Comparison of ENCODE assay signal across 8 mouse cellular contexts in genomic region chr11:6274387-6275093, GRCm38 (mm10). TPM values are rescaled to one million over a fixed set of nuclear protein-coding genes. Genes with fewer than 3 reads are reported as not detected.
DNase-seq lines count a peak whose midpoint lies in the region; ATAC-seq and TF ChIP-seq lines count a peak whose summit lies in the region.

TSS of gene Tmed4 (minus strand) at chr11:6274870.

- H3K36me3 ChIP-seq in CH12.LX (replicated peaks in 1 of 2; ENCODE audit: control insufficient read depth in 1 of 2, insufficient read depth in 1 of 2, low read length in 1 of 2): peaks cover 16 to 32% of the 10 kb centered on the region in 2 experiments
- H3K36me3 ChIP-seq in forebrain, embryonic 11.5 days (ENCODE audit: control insufficient read depth, insufficient read depth, low read length): peaks cover 5% of the 10 kb centered on the region; the same call in 1 of the 2 replicates
- peaks cover 11% of the 10 kb centered on the region for H3K36me3 ChIP-seq in heart, embryonic 16.5 days (ENCODE audit: control insufficient read depth, insufficient read depth)
- H3K36me3 ChIP-seq in liver, embryonic 15.5 days (replicated peaks): peaks cover 19% of the 10 kb centered on the region
- H3K36me3 ChIP-seq in neural tube, embryonic 12.5 days: peaks cover 24% of the 10 kb centered on the region

- peak; percentile 98 for TF ChIP-seq POLR2A in CH12.LX (IDR thresholded peaks at IDR 0.05; ENCODE audit: low read depth, low read length)

- dilution Hi-C loops in CH12.LX (cut with MboI; ENCODE audit: extremely low pct_ligation_motif_present, extremely low pct_unique_long_range_greater_than_20kb, low sequenced_read_pairs): no loop called here

- TF ChIP-seq EP300 in CH12.LX (IDR thresholded peaks at IDR 0.05; ENCODE audit: low read length): no peak

- in situ Hi-C loops in CH12.LX (cut with MboI; ENCODE audit: low pct_ligation_motif_present, low pct_unique_long_range_greater_than_20kb, low sequenced_read_pairs): no loop called here

- TF ChIP-seq CTCF in CH12.LX (conservative IDR thresholded peaks at IDR 0.05 in 1 of 2, IDR thresholded peaks at IDR 0.05 in 1 of 2; ENCODE audit: low read depth in 2 of 2, low read length in 2 of 2): peak; percentile 33 to 93; a peak in 3 of 4 replicates

- H3K9ac ChIP-seq in CH12.LX (ENCODE audit: insufficient read depth, low read depth): peak within 1 kb of the TSS; percentile 92
- H3K9ac ChIP-seq in forebrain, embryonic 11.5 days (ENCODE audit: low read length): peak within 1 kb of the TSS; percentile 91
- H3K9ac ChIP-seq in heart, embryonic 16.5 days (ENCODE audit: low read length): peak within 1 kb of the TSS; percentile 90
- peak within 1 kb of the TSS; percentile 90 for H3K9ac ChIP-seq in liver, embryonic 15.5 days
- peak within 1 kb of the TSS; percentile 95 for H3K9ac ChIP-seq in neural tube, embryonic 12.5 days

- TF ChIP-seq RAD21 in CH12.LX (IDR thresholded peaks at IDR 0.05; ENCODE audit: low read depth, low read length): peak; percentile 74

- H3K4me3 ChIP-seq in CH12.LX (replicated peaks in 1 of 3; ENCODE audit: low read depth in 2 of 3, low read length in 2 of 3, poor library complexity in 1 of 3): peak within 1 kb of the TSS; percentile 69 to 100 (median 98)
- peak within 1 kb of the TSS; percentile 78 for H3K4me3 ChIP-seq in forebrain, embryonic 11.5 days (ENCODE audit: low read depth, low read length)
- H3K4me3 ChIP-seq in heart, embryonic 16.5 days (ENCODE audit: low read length): peak within 1 kb of the TSS; percentile 85
- H3K4me3 ChIP-seq in liver, embryonic 15.5 days (replicated peaks): peak within 1 kb of the TSS; percentile 91
- peak within 1 kb of the TSS; percentile 96 for H3K4me3 ChIP-seq in neural tube, embryonic 12.5 days

- H3K4me2 ChIP-seq in CH12.LX (ENCODE audit: insufficient read depth, low read depth, poor library complexity, severe bottlenecking): peak within 1 kb of the TSS; percentile 70
- peak within 1 kb of the TSS; percentile 90 for H3K4me2 ChIP-seq in forebrain, embryonic 11.5 days (ENCODE audit: low read depth, low read length, severe bottlenecking)
- peak within 1 kb of the TSS; percentile 85 for H3K4me2 ChIP-seq in heart, embryonic 16.5 days (ENCODE audit: low read depth, low read length)
- peak within 1 kb of the TSS; percentile 95 for H3K4me2 ChIP-seq in liver, embryonic 15.5 days
- H3K4me2 ChIP-seq in neural tube, embryonic 12.5 days (replicated peaks): peak within 1 kb of the TSS; percentile 90

- WGBS in forebrain, embryonic 11.5 days: under 1% methylated on average over 39 of the region's 39 CpGs
- 0% methylated on average over 39 of the region's 39 CpGs for WGBS in heart, embryonic 16.5 days
- under 1% methylated on average over 39 of the region's 39 CpGs for WGBS in liver, embryonic 15.5 days (ENCODE audit: insufficient replicate concordance)
- WGBS in neural tube, embryonic 12.5 days: under 1% methylated on average over 39 of the region's 39 CpGs

- H3K27me3 ChIP-seq in CH12.LX (replicated peaks): peaks cover 3% of the 10 kb centered on the region
- no peaks in the 10 kb centered on the region for H3K27me3 ChIP-seq in forebrain, embryonic 11.5 days (ENCODE audit: control insufficient read depth, insufficient read depth, low read length)
- H3K27me3 ChIP-seq in heart, embryonic 16.5 days (ENCODE audit: control insufficient read depth, insufficient read depth, low read length): no peaks in the 10 kb centered on the region
- no peaks in the 10 kb centered on the region for H3K27me3 ChIP-seq in liver, embryonic 15.5 days
- H3K27me3 ChIP-seq in neural tube, embryonic 12.5 days (replicated peaks): no peaks in the 10 kb centered on the region

- DNase-seq in CH12.LX (ENCODE audit: extremely low read depth): peak; percentile 100
- peak; percentile 98 for DNase-seq in c-Kit-positive CD71-positive TER-119-negative erythroid progenitor cells, embryonic 14.5 days (ENCODE audit: low read depth)
- DNase-seq in forebrain, embryonic 11.5 days (ENCODE audit: low spot score): peak; percentile 98
- DNase-seq in kidney, postnatal 36 days: peak; percentile 99 to 100
- DNase-seq in telencephalon, adult 2 months (ENCODE audit: low read depth, low spot score): peak; percentile 94

- peak; percentile 98 for ATAC-seq in forebrain, embryonic 11.5 days (replicated peaks; ENCODE audit: low FRiP score)
- peak; percentile 97 for ATAC-seq in heart, embryonic 16.5 days (replicated peaks; ENCODE audit: extremely low read depth, insufficient read depth, low FRiP score)
- ATAC-seq in liver, embryonic 15.5 days (ENCODE audit: insufficient read depth): peak; percentile 96
- ATAC-seq in neural tube, embryonic 12.5 days (ENCODE audit: low FRiP score, low read depth): peak; percentile 96

- H3K9me3 ChIP-seq in CH12.LX (replicated peaks; ENCODE audit: low read length): peaks cover 2% of the 10 kb centered on the region
- H3K9me3 ChIP-seq in forebrain, embryonic 11.5 days (ENCODE audit: control insufficient read depth, low read length): no peaks in the 10 kb centered on the region
- no peaks in the 10 kb centered on the region for H3K9me3 ChIP-seq in heart, embryonic 16.5 days (replicated peaks; ENCODE audit: control insufficient read depth, low read length)
- H3K9me3 ChIP-seq in liver, embryonic 15.5 days (replicated peaks): no peaks in the 10 kb centered on the region
- H3K9me3 ChIP-seq in neural tube, embryonic 12.5 days: no peaks in the 10 kb centered on the region

- peaks cover 16% of the 10 kb centered on the region; the same call in 1 of the 2 replicates for H3K79me2 ChIP-seq in CH12.LX (replicated peaks; ENCODE audit: control insufficient read depth, extremely low read depth, insufficient read depth, poor library complexity, severe bottlenecking)

- H3K27ac ChIP-seq in CH12.LX (ENCODE audit: insufficient read depth, low read depth): peak within 1 kb of the TSS; percentile 34; the same call in 1 of the 2 replicates
- H3K27ac ChIP-seq in forebrain, embryonic 11.5 days (ENCODE audit: low read depth, low read length): peak within 1 kb of the TSS; percentile 70
- H3K27ac ChIP-seq in heart, embryonic 16.5 days (ENCODE audit: low read length): peak within 1 kb of the TSS; percentile 79
- peak within 1 kb of the TSS; percentile 70 for H3K27ac ChIP-seq in liver, embryonic 15.5 days (replicated peaks)
- 0 out of 2 replicates have a peak within 1 kb of the TSS, but pooled peaks have one; percentile 42 for H3K27ac ChIP-seq in neural tube, embryonic 12.5 days

- H3K4me1 ChIP-seq in CH12.LX (ENCODE audit: control insufficient read depth in 1 of 2, insufficient read depth in 2 of 2): peaks cover 3 to 18% of the 10 kb centered on the region in 2 experiments
- peaks cover 8% of the 10 kb centered on the region; the same call in 1 of the 2 replicates for H3K4me1 ChIP-seq in forebrain, embryonic 11.5 days (replicated peaks; ENCODE audit: control insufficient read depth, insufficient read depth, low read length)
- peaks cover 13% of the 10 kb centered on the region for H3K4me1 ChIP-seq in heart, embryonic 16.5 days (ENCODE audit: control insufficient read depth, insufficient read depth, low read length)
- peaks cover 21% of the 10 kb centered on the region for H3K4me1 ChIP-seq in liver, embryonic 15.5 days (replicated peaks)
- H3K4me1 ChIP-seq in neural tube, embryonic 12.5 days: peaks cover 17% of the 10 kb centered on the region

TF ChIP-seq in CH12.LX, 34 proteins besides CTCF, POLR2A, EP300 and RAD21 (continues in another document):
- no peak for TF ChIP-seq GABPA (IDR thresholded peaks at IDR 0.05; ENCODE audit: insufficient replicate concordance, low read depth, low read length)
- TF ChIP-seq ZNF384 (IDR thresholded peaks at IDR 0.05; ENCODE audit: low read depth, low read length): no peak
- TF ChIP-seq ZKSCAN1 (IDR thresholded peaks at IDR 0.05; ENCODE audit: borderline replicate concordance, low read depth, low read length): no peak
- TF ChIP-seq KAT2A (IDR thresholded peaks at IDR 0.05; ENCODE audit: insufficient replicate concordance, low read length): no peak
- TF ChIP-seq NELFE (IDR thresholded peaks at IDR 0.05; ENCODE audit: low read depth, low read length): peak; percentile 99
- TF ChIP-seq PAX5 (IDR thresholded peaks at IDR 0.05; ENCODE audit: low read length): no peak
- no peak; the same call in 1 of the 2 replicates for TF ChIP-seq JUN (IDR thresholded peaks at IDR 0.05; ENCODE audit: insufficient read depth, low read depth, low read length)
- peak; percentile 65; the same call in 1 of the 2 replicates for TF ChIP-seq IRF4 (IDR thresholded peaks at IDR 0.05; ENCODE audit: low read depth, low read length)
- TF ChIP-seq RCOR1 (conservative IDR thresholded peaks at IDR 0.05; ENCODE audit: low read depth, low read length): no peak
- TF ChIP-seq E2F4 (IDR thresholded peaks at IDR 0.05; ENCODE audit: insufficient replicate concordance, low read depth, low read length): no peak
- no peak for TF ChIP-seq BHLHE40 (IDR thresholded peaks at IDR 0.05; ENCODE audit: low read depth, low read length)
- TF ChIP-seq MYC (IDR thresholded peaks at IDR 0.05; ENCODE audit: low read depth, low read length): no peak
- no peak for TF ChIP-seq UBTF (IDR thresholded peaks at IDR 0.05; ENCODE audit: low read depth, low read length)
- peak; percentile 99 for TF ChIP-seq NRF1 (IDR thresholded peaks at IDR 0.05; ENCODE audit: low read depth, low read length)
- no peak for TF ChIP-seq ZC3H11A (IDR thresholded peaks at IDR 0.05; ENCODE audit: low read depth, low read length)
- peak; percentile 87; the same call in 1 of the 2 replicates for TF ChIP-seq TCF12 (IDR thresholded peaks at IDR 0.05; ENCODE audit: low read depth, low read length)
- TF ChIP-seq USF2 (conservative IDR thresholded peaks at IDR 0.05; ENCODE audit: low read depth, low read length): no peak
- TF ChIP-seq TBP (conservative IDR thresholded peaks at IDR 0.05; ENCODE audit: low read depth, low read length): peak; percentile 76
- TF ChIP-seq JUND (conservative IDR thresholded peaks at IDR 0.05; ENCODE audit: low read depth, low read length): no peak; the same call in 1 of the 2 replicates
- no peak for TF ChIP-seq MAFK (IDR thresholded peaks at IDR 0.05; ENCODE audit: insufficient replicate concordance, low read length)
- peak; percentile 18; the same call in 1 of the 2 replicates for TF ChIP-seq MAX (IDR thresholded peaks at IDR 0.05; ENCODE audit: low read length)
- TF ChIP-seq ETS1 (conservative IDR thresholded peaks at IDR 0.05; ENCODE audit: low read depth, low read length): peak; percentile 39; the same call in 1 of the 2 replicates

RNA-seq across cellular contexts. Expression of gene Tmed4, which starts in this region (rescaled TPM):
- total RNA-seq in CH12.LX (2012; rRNA removed) (44.8 and 54.1 TPM in 2 replicates), CH12.LX (2014; rRNA removed) (50.6 and 52.2 TPM in 2 replicates)
- polyA plus RNA-seq in CH12.LX (2012; ENCODE audit: insufficient read length, low read depth): 52.3 and 59.9 TPM in 2 replicates
- polyA plus RNA-seq in forebrain, embryonic 11.5 days (2014; fragmentation: Nextera tagmentation; extraction: Ambion mirVana): 135 and 144 TPM in 2 replicates
- polyA plus RNA-seq in heart, embryonic 16.5 days (2015; fragmentation: Nextera tagmentation; extraction: Ambion mirVana): 85.5 and 87.2 TPM in 2 replicates
- 39.8 and 41.4 TPM in 2 replicates for polyA plus RNA-seq in liver, embryonic 15.5 days (2015; fragmentation: Nextera tagmentation; extraction: Ambion mirVana)
- 145 and 150 TPM in 2 replicates for polyA plus RNA-seq in neural tube, embryonic 12.5 days (2016; fragmentation: Nextera tagmentation; extraction: Ambion mirVana)

Comparison
In these comparisons a context has a peak if more than half of its experiments do, and no peak if none do; other contexts are left out.
1. Peak in every context shown above with its lines: DNase-seq, ATAC-seq, H3K4me3 ChIP-seq and H3K27ac ChIP-seq.